Mouse (Mus musculus) thymus, postnatal 4 days (tissue): ENCODE data around the gene Shroom3.

ENCODE experiments used
- DNase-seq: peaks from one replicate; pipeline ENCODE4 v3.0.0; 2021

The Shroom3 gene

GRCm38 (mm10) chr5:92984692-92985091, 301.5 kb downstream of the Shroom3 start:
- no peak for DNase-seq

GRCm38 (mm10) chr5:92985391-92985790, 302.2 kb downstream of the Shroom3 start:
- no peak for DNase-seq

- no peak for DNase-seq
Measured at GRCm38 (mm10) chr5:92986651-92987610, 303.7 kb downstream of the Shroom3 start.

- no peak for DNase-seq
Measured at GRCm38 (mm10) chr5:92987891-92988768, 304.9 kb downstream of the Shroom3 start.

GRCm38 (mm10) chr5:92988769-92989356, 305.6 kb downstream of the Shroom3 start:
- DNase-seq = no peak

GRCm38 (mm10) chr5:92992106-92992505, 308.9 kb downstream of the Shroom3 start:
- no peak for DNase-seq

- DNase-seq = no peak
Measured at GRCm38 (mm10) chr5:92994309-92994708, 311.1 kb downstream of the Shroom3 start.

GRCm38 (mm10) chr5:92994861-92995260, 311.6 kb downstream of the Shroom3 start:
- DNase-seq = no peak

GRCm38 (mm10) chr5:92997428-92998120, 314.3 kb downstream of the Shroom3 start:
- DNase-seq = no peak

GRCm38 (mm10) chr5:92998494-92999016, 315.3 kb downstream of the Shroom3 start:
- no peak for DNase-seq

GRCm38 (mm10) chr5:93000060-93000459, 316.8 kb downstream of the Shroom3 start:
- no peak for DNase-seq

GRCm38 (mm10) chr5:93000774-93001757, 317.8 kb downstream of the Shroom3 start:
- DNase-seq = peak; percentile 23

GRCm38 (mm10) chr5:93002615-93003014, 319.4 kb downstream of the Shroom3 start:
- DNase-seq = no peak

GRCm38 (mm10) chr5:93005229-93005814, 322.1 kb downstream of the Shroom3 start:
- peak; percentile 75 for DNase-seq

- DNase-seq = peak; percentile 11
Measured at GRCm38 (mm10) chr5:93005815-93006341, 322.6 kb downstream of the Shroom3 start.

- no peak for DNase-seq
Measured at GRCm38 (mm10) chr5:93008256-93008655, 325.0 kb downstream of the Shroom3 start.
